Mouse (Mus musculus) G1E (cell line): ENCODE results near the gene Xpo4.

Source experiments
- CTCF ChIP-seq: IDR thresholded peaks from 2 replicates; pipeline ENCODE4 v1.5.1; 2012; ENCODE audit warnings: low read depth, low read length, inconsistent platforms, mixed read lengths
- GATA1 ChIP-seq: IDR thresholded peaks from 2 replicates; pipeline ENCODE4 v1.6.1; 2012; ENCODE audit warnings: borderline replicate concordance, low read length, inconsistent platforms, mixed read lengths

GRCm38 (mm10) chr14:57552945-57553344, 112.3 kb downstream of the Xpo4 start:
- TF ChIP-seq CTCF (no peak), GATA1 (no peak)
